Mouse (Mus musculus): ENCODE data around the gene Sbk2.

The Sbk2 gene

GRCm38 (mm10) chr7:4920976-4921823, 43.0 kb downstream of the Sbk2 start:
- no peak for DNase-seq

GRCm38 (mm10) chr7:4920496-4920895, 43.7 kb downstream of the Sbk2 start:
- no peak for DNase-seq

GRCm38 (mm10) chr7:4919971-4920370, 44.2 kb downstream of the Sbk2 start:
- no peak for DNase-seq

- DNase-seq = no peak
These were observed 45.1 kb downstream of the Sbk2 start for GRCm38 (mm10) chr7:4919096-4919495.

- no peak for DNase-seq
These were observed 45.5 kb downstream of the Sbk2 start for GRCm38 (mm10) chr7:4918681-4919080.

- DNase-seq = no peak
These were observed 46.7 kb downstream of the Sbk2 start for GRCm38 (mm10) chr7:4917494-4917893.

- no peak for DNase-seq
These were observed 48.4 kb downstream of the Sbk2 start for GRCm38 (mm10) chr7:4915669-4916416.

GRCm38 (mm10) chr7:4915007-4915665, 49.1 kb downstream of the Sbk2 start, which contains the start of gene Zfp628:
Zfp628 (plus strand) TSS chr7:4915217.
- peak; percentile 96 for DNase-seq

GRCm38 (mm10) chr7:4912248-4912647, 52.0 kb downstream of the Sbk2 start:
- no peak for DNase-seq

GRCm38 (mm10) chr7:4911561-4911960, 52.6 kb downstream of the Sbk2 start:
- no peak for DNase-seq

GRCm38 (mm10) chr7:4906466-4906950, 57.7 kb downstream of the Sbk2 start, which contains the start of gene Gm36210:
Gm36210 (minus strand) TSS chr7:4906516.
- DNase-seq = no peak

GRCm38 (mm10) chr7:4902404-4902803, 61.8 kb downstream of the Sbk2 start:
- no peak for DNase-seq

- DNase-seq = no peak
These were observed 63.0 kb downstream of the Sbk2 start for GRCm38 (mm10) chr7:4901171-4901570.

GRCm38 (mm10) chr7:4900523-4900851, 63.7 kb downstream of the Sbk2 start:
- no peak for DNase-seq

- no peak for DNase-seq
These were observed 64.3 kb downstream of the Sbk2 start for GRCm38 (mm10) chr7:4899649-4900522.

GRCm38 (mm10) chr7:4898851-4899648, 65.2 kb downstream of the Sbk2 start:
- no peak for DNase-seq

- no peak for DNase-seq
These were observed 69.0 kb downstream of the Sbk2 start for GRCm38 (mm10) chr7:4895186-4895585.

Measured in right cerebral cortex, postnatal 25 days (tissue).